Mouse (Mus musculus): Measurements from ENCODE around the gene Prpf8.
A peak's percentile ranks its signal among the peaks of the same experiment; 100 is the strongest.

Gene Prpf8

DNA sequence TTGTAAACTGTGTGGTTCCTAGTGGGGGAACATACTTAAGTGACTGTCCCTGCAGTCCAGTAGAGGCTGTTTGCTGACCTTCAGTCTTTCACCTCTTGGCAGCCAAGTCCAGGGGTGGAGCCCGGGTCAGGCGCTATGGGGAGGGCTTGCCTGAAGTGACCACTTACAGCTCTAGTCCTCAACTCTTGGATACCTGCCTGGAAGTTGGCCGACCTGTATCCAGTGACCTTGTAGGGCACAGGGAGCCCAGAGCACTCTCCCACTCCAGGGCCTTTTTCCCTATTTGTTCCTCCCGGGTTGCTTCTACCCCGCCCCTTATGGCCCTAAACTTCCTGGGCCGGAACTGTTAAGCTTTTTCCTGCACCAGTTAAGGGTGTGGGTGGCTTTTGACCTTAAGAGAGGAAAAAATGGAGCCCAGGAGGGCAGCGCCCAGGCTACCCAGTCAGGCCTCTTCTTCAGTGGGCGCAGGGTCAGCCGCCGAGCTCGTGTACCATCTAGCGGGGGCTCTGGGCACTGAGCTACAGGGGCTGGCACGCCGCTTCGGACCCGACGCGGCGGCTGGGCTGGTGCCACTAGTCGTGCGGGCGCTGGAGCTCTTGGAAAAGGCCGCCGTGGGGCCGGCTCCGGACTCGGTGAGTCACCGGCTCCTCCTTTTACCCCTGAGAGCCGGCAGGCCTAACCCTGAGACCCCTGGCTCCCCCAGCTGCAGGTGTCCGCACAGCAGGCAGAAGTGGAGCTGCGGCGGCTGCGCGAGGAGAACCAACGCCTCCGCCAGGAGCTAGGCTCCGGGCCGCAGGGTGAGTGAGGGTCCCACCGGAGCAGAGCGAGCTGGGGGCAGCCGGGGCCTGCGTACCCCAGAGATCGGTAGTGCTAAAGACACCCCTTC lies 23.4 kb downstream of the Prpf8 start, which contains the start of gene Rilp:
Gene Rilp (plus strand): TSS at position 354 of the 886 bp plus-strand sequence.
- peak; percentile 86 for DNase-seq

DNA sequence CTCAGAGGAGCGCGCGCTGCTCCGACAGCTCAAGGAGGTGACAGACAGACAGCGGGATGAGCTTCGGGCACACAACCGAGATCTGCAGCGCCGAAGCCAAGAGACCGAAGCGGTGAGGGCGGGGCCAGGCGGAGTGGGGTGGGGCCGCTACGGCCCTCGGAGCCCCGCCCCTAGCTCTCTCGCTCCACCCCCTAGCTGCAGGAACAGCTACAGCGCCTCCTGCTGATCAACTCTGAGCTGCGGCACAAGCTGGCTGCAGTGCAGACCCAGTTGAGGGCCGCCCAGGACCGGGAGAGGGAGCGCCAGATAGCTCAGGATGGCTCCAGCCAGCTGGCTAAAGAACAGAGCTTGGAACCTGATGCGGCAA lies 24.0 kb downstream of the Prpf8 start:
- DNase-seq, result peak; percentile 98

DNA sequence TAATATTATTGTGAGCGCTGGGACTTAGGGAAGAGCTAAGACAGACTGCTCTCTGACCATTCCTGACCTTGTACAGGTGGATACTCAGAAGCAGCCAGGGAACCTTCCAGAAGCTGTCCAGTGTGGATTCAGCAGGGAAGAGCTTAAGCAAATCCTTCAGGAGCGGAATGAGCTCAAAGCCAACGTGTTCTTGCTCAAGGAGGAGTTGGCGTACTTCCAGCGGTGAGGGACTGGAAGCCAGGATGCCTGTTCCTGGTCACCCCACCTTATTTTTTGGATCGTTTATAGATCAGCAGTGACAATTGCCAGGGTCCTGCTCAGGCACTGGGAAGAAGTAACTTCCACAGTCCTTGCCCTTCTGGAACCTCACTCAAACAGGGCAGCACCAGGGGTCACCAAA lies 24.6 kb downstream of the Prpf8 start:
- peak; percentile 68 for DNase-seq

DNA sequence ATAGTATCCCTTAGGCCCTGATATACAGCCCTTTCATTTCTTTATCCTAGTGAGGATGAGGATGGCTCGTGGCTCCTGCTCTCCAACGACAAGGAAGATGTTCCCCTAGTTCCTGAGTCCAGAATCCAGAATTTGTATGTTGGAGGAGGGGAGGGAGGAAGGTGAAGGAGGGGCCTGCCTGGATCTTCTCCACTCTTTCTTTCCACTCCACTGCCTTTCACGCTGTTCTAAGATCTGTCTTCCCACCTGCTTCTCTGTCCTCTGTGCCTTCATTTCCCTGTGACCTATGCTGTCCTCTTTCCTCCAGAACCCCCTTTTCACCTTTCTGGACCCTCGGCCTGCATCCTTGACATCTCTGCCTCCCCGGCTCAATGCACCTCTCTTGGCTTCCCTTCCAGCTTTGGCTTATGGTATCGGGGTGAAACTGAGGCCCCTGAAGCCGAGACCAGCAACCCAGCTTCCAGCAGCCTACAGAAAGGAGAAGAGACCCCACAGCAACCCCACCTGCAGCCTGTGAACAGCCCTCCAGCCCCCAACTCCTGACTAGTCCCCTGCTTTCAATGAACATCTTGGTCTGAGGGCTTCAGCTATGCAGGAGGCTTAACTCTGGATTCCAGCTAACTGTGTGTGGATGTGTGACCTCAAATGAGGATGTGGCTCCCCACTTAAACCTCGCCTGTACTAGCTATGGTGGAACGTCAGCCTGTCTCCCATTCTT lies 25.8 kb downstream of the Prpf8 start:
- no peak for DNase-seq

DNA sequence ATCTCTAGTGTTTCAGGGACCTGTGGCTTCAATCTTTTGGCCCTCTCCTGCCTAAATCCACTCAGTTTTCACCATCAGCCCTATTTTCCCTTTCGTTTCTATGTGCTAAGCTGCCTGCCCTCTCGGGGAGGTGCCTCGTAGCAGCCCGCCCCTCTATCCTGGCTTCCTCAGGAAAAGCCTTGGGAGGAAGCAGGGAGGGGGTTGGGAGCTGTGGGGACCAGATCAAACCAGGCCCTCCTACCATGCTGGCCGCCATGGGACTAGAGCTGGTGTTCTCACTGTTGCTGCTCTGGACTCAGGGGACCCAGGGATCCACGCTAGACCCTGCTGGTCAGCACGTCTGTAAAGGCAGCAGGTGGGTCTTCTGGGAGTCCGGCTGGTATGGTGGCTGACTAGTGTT lies 26.7 kb downstream of the Prpf8 start, which contains the start of gene Scarf1:
Gene Scarf1 (plus strand): TSS at position 205 of the 400 bp plus-strand sequence.
- peak; percentile 83 for DNase-seq

DNA sequence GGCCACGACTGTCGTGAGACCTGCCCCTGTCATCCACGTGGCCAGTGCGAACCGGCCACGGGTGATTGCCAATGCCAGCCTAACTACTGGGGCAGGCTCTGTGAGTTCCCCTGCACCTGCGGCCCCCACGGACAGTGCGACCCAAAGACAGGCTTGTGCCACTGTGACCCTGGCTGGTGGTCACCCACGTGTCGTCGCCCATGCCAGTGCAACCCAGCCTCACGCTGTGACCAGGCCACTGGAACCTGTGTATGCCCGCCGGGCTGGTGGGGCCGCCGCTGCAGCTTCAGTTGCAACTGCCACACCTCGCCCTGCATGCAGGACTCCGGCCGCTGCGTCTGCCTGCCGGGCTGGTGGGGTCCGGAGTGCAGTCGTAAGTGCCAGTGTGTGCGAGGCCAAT lies 28.6 kb downstream of the Prpf8 start:
- no peak for DNase-seq

DNA sequence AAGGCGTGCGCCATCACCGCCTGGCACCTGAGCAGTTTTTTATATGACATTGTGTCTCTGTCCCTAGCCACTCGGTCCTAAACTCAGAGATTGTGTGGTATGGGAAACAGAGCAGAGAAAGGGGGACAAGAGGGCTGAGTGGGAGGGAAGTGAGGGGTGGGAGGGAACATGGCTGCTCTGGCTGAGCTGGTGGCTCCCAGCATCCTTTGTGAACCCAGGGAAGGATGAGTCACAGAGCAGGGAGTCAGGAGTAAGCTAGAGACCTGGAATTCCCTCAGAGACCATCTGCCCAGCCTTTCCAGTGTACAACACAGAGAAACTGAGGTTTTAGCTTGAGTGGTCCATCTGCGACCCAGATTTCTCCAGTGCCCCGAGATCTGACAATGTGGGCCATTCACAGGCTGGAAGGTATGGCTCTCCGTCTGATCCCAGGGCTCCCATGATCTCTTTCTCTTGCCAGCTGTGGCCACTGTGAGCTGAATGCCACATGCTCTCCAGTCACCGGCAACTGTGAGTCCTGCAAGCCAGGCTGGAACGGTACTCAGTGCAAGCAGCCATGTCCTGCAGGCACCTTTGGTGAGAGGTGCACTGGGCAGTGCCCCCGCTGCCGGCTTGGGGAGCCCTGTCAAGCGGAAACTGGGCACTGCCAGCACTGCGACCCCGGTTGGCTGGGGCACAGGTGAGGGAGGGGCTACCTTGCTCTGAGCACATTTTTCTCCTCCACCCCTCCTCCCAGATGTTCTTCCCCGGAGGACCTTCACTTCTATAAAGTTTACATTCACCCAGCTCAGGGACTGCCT lies 33.4 kb downstream of the Prpf8 start:
- DNase-seq, result peak; percentile 45

DNA sequence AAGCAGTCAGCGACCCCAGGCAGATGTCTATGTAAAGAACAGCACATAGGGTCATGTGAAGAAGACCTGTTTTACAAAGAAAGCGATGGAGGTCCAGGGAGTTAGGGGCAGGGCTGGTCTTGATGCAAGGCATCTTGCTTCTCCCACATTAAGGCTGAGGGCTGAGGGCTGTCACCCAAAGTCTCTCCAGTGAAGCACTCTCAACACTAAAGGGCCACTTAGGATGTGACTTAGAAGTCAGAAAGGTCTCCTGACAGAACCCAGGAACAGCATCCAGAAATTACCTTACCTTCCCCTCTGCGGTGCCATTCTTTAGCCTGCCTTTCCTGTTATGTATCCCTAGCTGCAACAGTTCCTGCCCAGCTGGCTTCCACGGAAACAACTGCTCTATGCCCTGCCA lies 35.0 kb downstream of the Prpf8 start:
- no peak for DNase-seq

DNA sequence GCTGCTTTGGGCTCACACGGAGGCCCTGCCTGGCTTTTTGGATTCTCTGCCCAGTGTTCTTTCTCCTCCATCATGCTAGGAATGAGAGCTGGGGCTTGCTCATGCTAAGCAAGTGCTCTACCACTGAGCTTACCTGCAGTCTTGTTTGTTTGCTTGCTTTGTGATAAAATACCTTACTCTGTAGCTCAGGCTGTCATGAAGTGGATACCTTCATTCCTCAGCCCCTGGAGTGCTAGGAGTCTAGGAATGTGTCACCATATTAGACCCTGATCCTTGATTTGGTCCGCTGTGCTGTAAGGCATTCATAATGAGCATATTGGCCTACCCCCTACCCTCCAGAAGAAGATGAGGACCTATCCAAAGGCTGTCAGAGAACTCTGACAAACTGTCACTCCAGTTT lies 36.2 kb downstream of the Prpf8 start:
- no peak for DNase-seq

DNA sequence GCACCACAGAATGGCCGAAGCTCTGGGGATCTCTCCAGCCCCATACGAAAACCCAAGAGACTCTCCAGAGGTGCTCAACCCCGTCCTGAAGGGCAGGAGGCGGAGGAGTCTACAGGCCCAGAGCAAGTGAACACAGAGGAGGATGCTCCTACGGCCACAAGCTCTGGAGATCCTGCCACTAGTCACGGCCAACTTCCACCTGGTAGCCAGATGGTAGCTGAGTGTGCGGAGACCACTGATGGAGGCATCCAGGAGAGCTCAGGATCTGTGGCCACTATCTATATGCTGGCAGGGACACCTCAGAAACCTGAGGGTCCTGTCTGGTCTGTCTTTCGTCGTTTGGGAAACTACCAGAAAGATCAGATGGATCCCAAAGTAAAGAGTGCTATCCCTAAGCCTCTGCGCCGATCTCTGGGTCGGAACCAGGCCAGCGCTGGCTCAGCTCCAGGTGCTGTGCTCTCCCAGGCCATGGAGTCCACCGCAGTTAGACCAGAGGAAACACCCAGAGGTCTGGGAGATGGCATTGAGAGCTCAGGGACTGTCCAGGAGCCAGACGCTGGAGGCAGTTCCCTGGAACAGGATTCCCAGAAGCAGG lies 39.0 kb downstream of the Prpf8 start:
- DNase-seq, result no peak

DNA sequence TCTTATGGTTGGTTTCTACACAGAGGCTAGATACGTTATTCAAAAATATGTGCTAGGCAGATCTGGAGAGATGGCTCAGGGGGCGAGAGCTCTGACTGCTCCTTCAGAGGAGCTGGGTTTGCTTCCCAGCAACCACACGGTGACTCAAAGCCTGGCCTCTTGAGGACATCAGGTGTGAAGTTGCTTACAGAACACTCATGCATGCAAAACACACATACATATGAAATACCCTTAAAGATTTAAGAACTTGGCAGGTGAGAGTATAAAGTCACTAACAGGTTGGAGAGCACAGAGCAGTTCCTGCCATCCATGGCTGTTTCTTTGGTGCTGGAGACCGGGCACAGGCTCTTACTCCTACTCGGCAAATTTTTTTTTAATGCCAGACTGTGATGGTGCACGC lies 40.3 kb downstream of the Prpf8 start:
- DNase-seq, result no peak

DNA sequence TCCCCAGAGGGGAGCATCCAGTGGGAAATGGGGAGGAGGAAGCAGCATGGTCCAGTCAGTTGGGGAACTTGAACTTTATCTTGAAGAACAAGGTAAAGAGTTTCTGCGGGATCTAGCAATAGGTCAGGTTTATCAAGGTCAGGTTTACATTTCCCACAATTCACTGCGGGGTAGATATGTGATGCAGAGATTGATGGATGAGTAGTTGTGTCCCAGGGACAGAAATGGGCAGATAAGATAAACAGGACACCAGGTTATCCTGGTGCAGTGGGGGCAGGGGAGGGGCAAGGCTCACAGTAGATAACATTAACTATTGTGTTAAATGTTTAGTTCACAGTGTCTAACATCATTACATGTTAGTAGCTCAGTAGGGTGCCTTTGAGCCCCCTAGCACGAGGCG lies 43.2 kb downstream of the Prpf8 start:
- DNase-seq, result no peak

DNA sequence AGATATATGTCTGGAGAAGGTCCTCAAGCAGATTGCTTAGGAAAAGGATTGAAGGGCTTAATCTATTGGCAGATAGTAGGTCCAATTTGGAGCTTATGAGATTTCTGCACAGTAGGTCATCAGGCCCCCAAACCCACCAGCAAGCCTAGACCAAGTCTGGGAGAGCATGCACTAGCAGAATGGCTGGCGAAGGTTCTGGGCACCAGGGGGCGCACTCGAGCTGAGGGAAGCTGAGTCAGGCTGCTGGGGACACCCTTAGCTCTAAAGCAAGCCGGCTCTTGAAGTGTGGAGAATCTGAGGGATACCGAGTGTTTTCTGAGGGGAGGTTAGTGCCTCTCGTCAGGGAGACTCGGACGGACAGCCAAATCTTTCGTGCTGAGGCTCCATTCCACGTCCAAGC lies 43.7 kb downstream of the Prpf8 start:
- peak; percentile 99 for DNase-seq

DNA sequence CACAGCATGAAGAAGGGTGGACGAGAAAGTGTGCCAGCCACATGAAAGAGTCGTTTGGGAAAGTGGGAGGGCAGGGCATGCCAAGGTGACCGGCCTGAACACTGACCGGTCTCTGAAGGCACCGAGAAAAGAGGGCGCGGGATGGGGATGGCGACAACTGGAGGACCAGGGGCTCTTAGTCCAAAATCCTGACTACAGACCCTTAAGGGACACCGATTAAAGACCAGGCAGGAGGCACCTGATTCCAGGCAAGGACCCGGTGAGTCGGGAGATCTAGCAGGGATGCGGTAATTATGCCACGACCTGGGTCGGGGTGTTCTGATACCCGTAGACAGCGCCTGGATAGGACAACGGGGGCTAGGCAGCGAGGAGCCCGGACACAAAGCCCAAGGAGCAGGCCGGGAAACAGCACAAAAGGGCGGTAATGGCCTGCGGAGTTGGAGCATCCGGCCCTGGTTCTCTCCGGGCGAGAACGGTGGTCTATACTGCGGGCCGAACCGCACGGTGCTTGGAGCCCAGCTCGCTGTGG lies 44.3 kb downstream of the Prpf8 start:
- peak; percentile 54 for DNase-seq

DNA sequence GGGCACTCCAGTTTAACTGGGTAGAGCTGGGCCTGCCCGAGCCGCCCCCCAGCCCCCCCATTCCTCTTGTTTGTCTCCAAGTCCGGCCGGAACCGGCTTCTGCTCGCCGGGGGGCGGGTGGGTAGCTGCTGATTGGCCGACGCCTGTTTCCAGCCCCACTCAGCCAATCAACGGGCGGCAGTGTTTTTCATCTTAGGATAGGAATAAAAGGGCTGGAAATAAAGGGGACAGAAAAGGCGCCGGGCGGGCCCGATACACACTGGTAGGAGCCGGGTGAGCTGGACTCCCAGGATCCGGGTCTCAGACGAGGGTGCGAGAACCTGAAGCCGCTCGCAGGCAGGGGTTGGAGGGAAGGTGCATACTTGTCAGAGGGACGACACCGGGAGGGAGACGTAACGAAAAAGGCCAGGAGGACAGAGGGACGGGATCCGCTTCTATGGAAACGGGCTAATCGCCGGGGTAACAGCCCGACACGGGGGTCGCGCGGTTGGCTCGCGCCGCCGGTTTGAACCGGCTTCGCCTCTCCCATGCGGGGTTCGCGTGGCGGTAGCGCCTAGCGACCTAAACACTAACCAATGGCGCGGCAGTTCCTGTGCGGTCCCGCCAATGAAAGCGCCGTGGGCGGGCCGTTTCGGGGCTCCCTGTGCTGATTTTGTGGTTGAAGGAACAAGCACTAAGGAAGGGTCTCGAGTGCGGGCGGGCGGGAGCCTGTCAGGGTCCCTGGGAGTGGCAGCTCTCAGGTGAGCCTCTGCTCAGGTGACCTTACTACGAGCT lies 45.0 kb downstream of the Prpf8 start, which contains the start of gene Slc43a2:
Gene Slc43a2 (plus strand): TSS at position 226 of the 774 bp plus-strand sequence.
- peak; percentile 98 for DNase-seq

DNA sequence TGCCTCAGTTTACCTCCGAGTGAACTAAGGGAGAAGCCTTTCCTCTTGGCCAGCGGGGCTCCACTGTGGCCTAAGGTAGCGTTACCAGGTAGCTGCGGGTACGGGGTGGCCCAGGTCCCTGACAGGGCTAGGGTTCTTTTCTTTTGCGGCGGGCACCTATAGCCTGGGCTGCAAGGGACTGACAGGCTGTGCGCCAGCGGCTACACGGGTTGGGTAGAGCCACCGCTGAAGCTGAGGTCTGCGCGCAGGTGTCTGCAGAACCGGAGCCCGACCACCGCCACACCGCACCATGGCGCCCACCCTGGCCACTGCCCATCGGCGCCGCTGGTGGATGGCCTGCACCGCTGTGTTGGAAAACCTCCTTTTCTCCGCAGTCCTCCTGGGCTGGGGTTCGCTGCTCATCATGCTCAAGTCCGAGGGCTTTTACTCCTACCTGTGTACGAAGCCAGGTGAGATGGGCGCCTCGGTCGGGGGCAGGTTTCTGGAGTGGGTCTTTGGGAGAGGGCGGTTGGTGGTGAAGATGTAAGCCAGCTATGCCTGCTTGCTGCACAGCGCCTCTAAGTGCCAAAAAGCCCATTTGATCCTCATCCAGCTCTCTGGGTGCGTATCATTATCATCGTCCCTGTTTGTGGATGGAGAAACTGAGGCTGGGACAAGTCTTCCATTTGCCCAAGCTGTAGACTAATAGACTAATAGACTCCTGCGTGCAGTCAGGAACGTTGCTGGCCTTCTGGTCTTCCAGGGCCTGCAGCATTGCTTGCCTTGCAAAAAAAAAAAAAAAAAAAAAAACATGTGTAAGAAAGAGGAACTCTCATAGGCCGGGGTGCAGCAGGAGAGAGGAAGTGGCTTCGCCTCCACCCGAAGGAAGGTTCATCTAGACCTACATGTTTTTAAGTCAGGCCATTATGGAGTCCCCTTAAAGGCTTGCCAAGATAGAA lies 46.0 kb downstream of the Prpf8 start:
- DNase-seq, result peak; percentile 60

DNA sequence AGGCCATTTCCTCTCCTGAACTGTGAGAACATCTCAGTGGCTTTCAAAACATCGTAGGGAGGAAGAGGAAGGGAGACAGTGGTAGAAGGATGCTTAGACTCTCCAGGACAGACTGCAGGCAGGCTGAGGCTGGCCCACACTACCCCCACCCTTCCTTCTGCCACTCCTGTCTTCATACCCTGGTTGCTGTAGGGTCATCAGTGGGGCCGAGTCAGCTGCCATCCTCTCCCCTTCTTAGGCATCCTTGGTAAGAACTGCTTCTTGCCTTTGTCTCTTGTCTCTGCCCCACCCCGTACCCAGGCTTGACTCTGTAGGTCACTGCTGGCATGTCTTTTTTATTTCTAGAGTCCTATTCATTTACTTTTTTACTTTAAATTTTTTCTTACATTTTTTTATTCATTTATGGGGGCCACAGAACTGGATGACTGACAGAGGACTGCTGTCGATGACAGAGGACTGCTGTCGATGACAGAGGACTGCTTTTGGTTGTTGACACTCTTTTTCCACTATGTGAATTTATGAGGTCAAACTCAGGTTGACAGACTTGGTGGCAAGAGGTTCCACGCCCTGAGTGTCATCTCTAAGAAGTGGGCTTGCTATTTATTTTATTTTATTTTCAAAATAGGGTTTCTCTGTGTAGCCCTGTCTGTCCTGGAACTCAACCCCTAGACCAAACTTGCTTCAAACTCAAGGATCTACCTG lies 46.8 kb downstream of the Prpf8 start:
- no peak for DNase-seq

DNA sequence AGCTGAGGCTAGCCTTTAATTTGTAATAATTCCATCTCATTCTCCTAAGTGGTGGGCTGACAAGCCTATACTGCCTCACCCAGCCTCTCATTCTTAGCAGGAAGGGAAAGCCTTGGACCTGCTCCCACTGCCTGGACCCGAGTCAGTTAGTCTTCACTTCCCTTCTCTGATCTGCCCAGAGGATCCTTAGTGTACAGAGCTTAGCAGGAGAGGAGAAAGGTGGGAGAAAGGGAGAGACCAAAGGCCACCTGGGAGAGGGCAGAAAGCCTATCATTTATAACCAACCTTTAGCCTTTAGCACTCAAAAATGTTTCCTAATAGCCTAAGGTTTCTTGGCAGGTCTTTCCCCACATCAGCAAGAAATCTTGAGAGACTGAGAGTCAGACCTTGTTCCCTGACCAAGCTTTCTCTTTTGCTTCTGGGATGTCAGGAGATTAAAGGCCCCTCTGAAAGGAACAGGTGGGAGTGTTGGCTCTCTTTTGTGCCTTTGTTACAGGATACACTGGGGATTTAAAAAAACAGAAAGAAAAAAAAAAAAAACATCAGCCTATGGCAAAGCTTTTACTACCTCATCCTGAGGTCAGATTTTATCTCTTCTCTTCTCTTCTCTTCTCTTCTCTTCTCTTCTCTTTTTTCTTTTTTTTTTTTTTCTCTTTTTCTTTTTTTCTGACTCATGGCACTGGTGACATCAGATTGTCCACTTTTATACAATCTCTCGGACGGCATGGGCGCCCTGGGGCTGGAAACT lies 47.8 kb downstream of the Prpf8 start:
- peak; percentile 39 for DNase-seq

Data from kidney, postnatal 10 days (tissue).